Mouse (Mus musculus) ES-Bruce4 (cell line): ENCODE measurements around the gene Rims3.

Experiments used
- CTCF ChIP-seq: IDR thresholded peaks from one replicate; pipeline ENCODE4 v1.8.1; 2011; ENCODE audit warnings: low read depth, low read length
- EP300 ChIP-seq: IDR thresholded peaks from 2 replicates; pipeline ENCODE4 v1.6.1; 2011; ENCODE audit warnings: low read depth, low read length; ENCODE audit not compliant: insufficient read depth
- POLR2A ChIP-seq: IDR thresholded peaks from one replicate; pipeline ENCODE4 v1.8.1; 2011; ENCODE audit warnings: low read length; ENCODE audit not compliant: insufficient read depth

GRCm38 (mm10) chr4:120928686-120929085, 74.1 kb downstream of the Rims3 start:
- TF ChIP-seq POLR2A: no peak
- TF ChIP-seq CTCF: no peak
- TF ChIP-seq EP300: no peak
